Mouse (Mus musculus) embryonic facial prominence, embryonic 10.5 days (tissue): ENCODE measurements around the gene Clip4. TPM values are rescaled to one million over a fixed set of nuclear protein-coding genes. Genes with fewer than 3 reads are reported as not detected.

Experiments used
- DNase-seq: peaks from one replicate; pipeline ENCODE4 v3.0.0-alpha.2; 2017; ENCODE audit warnings: low spot score
- H3K27ac ChIP-seq: fragments of 300-500 bp; sonication (generic); replicated peaks from 2 replicates; pipeline ENCODE4 v1.5.1; 2016; ENCODE audit warnings: mild to moderate bottlenecking
- H3K27me3 ChIP-seq: fragments of 300-500 bp; sonication (generic); replicated peaks from 2 replicates; pipeline ENCODE4 v1.6.1; 2016; ENCODE audit warnings: low read depth, mild to moderate bottlenecking; ENCODE audit not compliant: poor library complexity, severe bottlenecking
- H3K36me3 ChIP-seq: fragments of 300-500 bp; sonication (generic); replicated peaks from 2 replicates; pipeline ENCODE4 v1.6.1; 2016; ENCODE audit warnings: mild to moderate bottlenecking, moderate library complexity
- H3K4me1 ChIP-seq: fragments of 300-500 bp; sonication (generic); 2 replicates; pipeline ENCODE4 v1.6.1; 2016
- H3K4me3 ChIP-seq: fragments of 300-500 bp; sonication (generic); 2 replicates; pipeline ENCODE4 v1.5.1; 2016; ENCODE audit warnings: mild to moderate bottlenecking, moderate library complexity
- H3K9me3 ChIP-seq: fragments of 300-500 bp; sonication (generic); 2 replicates; pipeline ENCODE4 v1.6.1; 2016; ENCODE audit warnings: mild to moderate bottlenecking
- WGBS: fragments of 180-500 bp; shearing (Covaris S2); methylation state at CpG from one replicate; pipeline ENCODE4 v1.1.7; 2016; 5-methylcytosine and 5-hydroxymethylcytosine counted together
- polyA plus RNA-seq: library from polyadenylated mRNA; unstranded; fragments of >200 nt; fragmentation: Nextera tagmentation; extraction: Ambion mirVana; gene quantifications from 2 replicates; pipeline ENCODE4 v1.2.1, GENCODE M21; 2016

Clip4 gene
- polyA plus RNA-seq, 1 experiment from 2014 or later = 3.8 TPM

GRCm38 (mm10) chr17:71865437-71865836 is 97.2 kb downstream of the Clip4 start:
- DNase-seq = no peak
- Histone ChIP-seq H3K4me3 (no peak overlapping the region), H3K4me1 (peaks cover 10% of the 10 kb centered on the region; the same call in 1 of the 2 replicates), H3K9me3 (no peaks in the 10 kb centered on the region), H3K36me3 (no peaks in the 10 kb centered on the region), H3K27me3 (peaks cover 17% of the 10 kb centered on the region), H3K27ac (no peak overlapping the region)
- WGBS = 69% methylated on average over 5 of the region's 5 CpGs

- H3K4me1 ChIP-seq = peaks cover 10% of the 10 kb centered on the region; the same call in 1 of the 2 replicates
- H3K4me3 ChIP-seq = no peak overlapping the region
- no peaks in the 10 kb centered on the region for H3K36me3 ChIP-seq
- H3K9me3 ChIP-seq = no peaks in the 10 kb centered on the region
- WGBS = 88% methylated on average over 2 of the region's 2 CpGs
- peaks cover 20% of the 10 kb centered on the region for H3K27me3 ChIP-seq
- no peak overlapping the region for H3K27ac ChIP-seq
- DNase-seq = no peak
Measured at GRCm38 (mm10) chr17:71867892-71868291, 99.6 kb downstream of the Clip4 start.

- Histone ChIP-seq H3K27me3 (peaks cover 20% of the 10 kb centered on the region), H3K36me3 (no peaks in the 10 kb centered on the region), H3K4me1 (peaks cover 10% of the 10 kb centered on the region; the same call in 1 of the 2 replicates), H3K27ac (no peak overlapping the region), H3K9me3 (no peaks in the 10 kb centered on the region), H3K4me3 (no peak overlapping the region)
- WGBS = 83% methylated on average over 12 of the region's 12 CpGs
- DNase-seq = no peak
Measured at GRCm38 (mm10) chr17:71868828-71869227, 100.6 kb downstream of the Clip4 start.

GRCm38 (mm10) chr17:71869372-71870231 is 101.3 kb downstream of the Clip4 start:
- peak; percentile 68 for DNase-seq
- Histone ChIP-seq H3K27ac (peak overlapping the region; percentile 92), H3K4me1 (peaks cover 10% of the 10 kb centered on the region; the same call in 1 of the 2 replicates), H3K9me3 (no peaks in the 10 kb centered on the region), H3K27me3 (peaks cover 20% of the 10 kb centered on the region), H3K4me3 (peak overlapping the region; percentile 71), H3K36me3 (no peaks in the 10 kb centered on the region)
- 5% methylated on average over 60 of the region's 60 CpGs for WGBS

GRCm38 (mm10) chr17:71870232-71870621 is 102.0 kb downstream of the Clip4 start:
- Histone ChIP-seq H3K4me3 (no peak overlapping the region; the same call in 1 of the 2 replicates), H3K36me3 (no peaks in the 10 kb centered on the region), H3K4me1 (peaks cover 10% of the 10 kb centered on the region; the same call in 1 of the 2 replicates), H3K9me3 (no peaks in the 10 kb centered on the region), H3K27me3 (peaks cover 20% of the 10 kb centered on the region), H3K27ac (0 out of 2 replicates have a peak overlapping the region, but pooled peaks have one; percentile 92)
- no peak for DNase-seq
- 86% methylated on average over 8 of the region's 8 CpGs for WGBS

GRCm38 (mm10) chr17:71870641-71871040 is 102.4 kb downstream of the Clip4 start:
- no peaks in the 10 kb centered on the region for H3K36me3 ChIP-seq

GRCm38 (mm10) chr17:71871981-71872380 is 103.7 kb downstream of the Clip4 start:
- H3K36me3 ChIP-seq = no peaks in the 10 kb centered on the region
- peaks cover 10% of the 10 kb centered on the region; the same call in 1 of the 2 replicates for H3K4me1 ChIP-seq
- WGBS = 81% methylated on average over 7 of the region's 7 CpGs
- H3K9me3 ChIP-seq = no peaks in the 10 kb centered on the region
- H3K27ac ChIP-seq = no peak overlapping the region
- no peak overlapping the region for H3K4me3 ChIP-seq
- DNase-seq = no peak
- peaks cover 20% of the 10 kb centered on the region for H3K27me3 ChIP-seq

More at GRCm38 (mm10) chr17:71870641-71871040, 102.4 kb downstream of the Clip4 start:
- no peaks in the 10 kb centered on the region for H3K9me3 ChIP-seq
- H3K4me1 ChIP-seq = peaks cover 10% of the 10 kb centered on the region; the same call in 1 of the 2 replicates
- H3K27ac ChIP-seq = no peak overlapping the region
- WGBS = 80% methylated on average over 1 of the region's 1 CpGs
- no peak for DNase-seq
- no peak overlapping the region for H3K4me3 ChIP-seq
- H3K27me3 ChIP-seq = peaks cover 20% of the 10 kb centered on the region

GRCm38 (mm10) chr17:71872976-71873375 is 104.7 kb downstream of the Clip4 start:
- peaks cover 10% of the 10 kb centered on the region; the same call in 1 of the 2 replicates for H3K4me1 ChIP-seq
- no peaks in the 10 kb centered on the region for H3K36me3 ChIP-seq
- H3K27ac ChIP-seq = no peak overlapping the region
- H3K4me3 ChIP-seq = no peak overlapping the region
- WGBS = 65% methylated on average over 5 of the region's 5 CpGs
- peaks cover 20% of the 10 kb centered on the region for H3K27me3 ChIP-seq
- DNase-seq = peak; percentile 38
- H3K9me3 ChIP-seq = no peaks in the 10 kb centered on the region

GRCm38 (mm10) chr17:71874077-71874476 is 105.8 kb downstream of the Clip4 start:
- no peak overlapping the region for H3K27ac ChIP-seq
- no peaks in the 10 kb centered on the region for H3K36me3 ChIP-seq
- H3K27me3 ChIP-seq = peaks cover 11% of the 10 kb centered on the region
- 46% methylated on average over 6 of the region's 6 CpGs for WGBS
- no peak overlapping the region for H3K4me3 ChIP-seq
- H3K4me1 ChIP-seq = peaks cover 9% of the 10 kb centered on the region; the same call in 1 of the 2 replicates
- peak; percentile 68 for DNase-seq
- H3K9me3 ChIP-seq = no peaks in the 10 kb centered on the region

- WGBS = 84% methylated on average over 9 of the region's 9 CpGs
- H3K9me3 ChIP-seq = no peaks in the 10 kb centered on the region
- DNase-seq = no peak
- H3K36me3 ChIP-seq = no peaks in the 10 kb centered on the region
- peaks cover 1% of the 10 kb centered on the region; the same call in 1 of the 2 replicates for H3K4me1 ChIP-seq
- H3K27me3 ChIP-seq = peaks cover 9% of the 10 kb centered on the region
- H3K27ac ChIP-seq = no peak overlapping the region
- H3K4me3 ChIP-seq = no peak overlapping the region
Measured at GRCm38 (mm10) chr17:71874795-71875194, 106.5 kb downstream of the Clip4 start.

GRCm38 (mm10) chr17:71875492-71875891 is 107.2 kb downstream of the Clip4 start:
- Histone ChIP-seq H3K4me1 (no peaks in the 10 kb centered on the region), H3K4me3 (no peak overlapping the region), H3K27ac (no peak overlapping the region), H3K27me3 (peaks cover 2% of the 10 kb centered on the region), H3K36me3 (no peaks in the 10 kb centered on the region), H3K9me3 (no peaks in the 10 kb centered on the region)
- WGBS = 81% methylated on average over 7 of the region's 7 CpGs
- no peak for DNase-seq

GRCm38 (mm10) chr17:71881369-71881768 is 113.1 kb downstream of the Clip4 start:
- Histone ChIP-seq H3K4me3 (no peak overlapping the region), H3K9me3 (no peaks in the 10 kb centered on the region), H3K4me1 (no peaks in the 10 kb centered on the region), H3K36me3 (no peaks in the 10 kb centered on the region), H3K27me3 (no peaks in the 10 kb centered on the region), H3K27ac (no peak overlapping the region)
- DNase-seq = no peak
- 91% methylated on average over 6 of the region's 6 CpGs for WGBS

GRCm38 (mm10) chr17:71909107-71909506 is 140.8 kb downstream of the Clip4 start:
- no peaks in the 10 kb centered on the region for H3K4me1 ChIP-seq
- no peak overlapping the region for H3K27ac ChIP-seq
- H3K4me3 ChIP-seq = no peak overlapping the region
- DNase-seq = peak; percentile 14
- no peaks in the 10 kb centered on the region for H3K36me3 ChIP-seq
- H3K9me3 ChIP-seq = no peaks in the 10 kb centered on the region
- no peaks in the 10 kb centered on the region for H3K27me3 ChIP-seq
- 55% methylated on average over 3 of the region's 3 CpGs for WGBS
